Mouse (Mus musculus): Measurements from ENCODE around the gene Anxa4. TPM values are rescaled to one million over a fixed set of nuclear protein-coding genes. Genes with fewer than 3 reads are reported as not detected.

Gene Anxa4
- 2.8 and 5.6 TPM in 2 replicates for polyA plus RNA-seq (2014; fragmentation: Nextera tagmentation; extraction: Ambion mirVana)

GRCm38 (mm10) chr6:86793021-86793815 lies at the start of gene Anxa4:
Gene Anxa4 (minus strand): TSS chr6:86793584.
- Histone ChIP-seq H3K27me3 (ENCODE audit: control insufficient read depth, insufficient read depth, low read length) (peaks cover 25% of the 10 kb centered on the region), H3K27ac (replicated peaks; ENCODE audit: low read depth, low read length) (no peak within 1 kb of the TSS), H3K36me3 (ENCODE audit: control insufficient read depth, insufficient read depth, low read length) (no peaks in the 10 kb centered on the region), H3K4me3 (replicated peaks; ENCODE audit: low read depth, low read length) (peak within 1 kb of the TSS; percentile 29), H3K9me3 (ENCODE audit: control insufficient read depth, low read length) (no peaks in the 10 kb centered on the region), H3K4me1 (ENCODE audit: control insufficient read depth, insufficient read depth, low read length) (peaks cover 8% of the 10 kb centered on the region), H3K4me2 (ENCODE audit: low read length) (peak within 1 kb of the TSS; percentile 68), H3K9ac (replicated peaks; ENCODE audit: low read length) (no peak within 1 kb of the TSS)
- ATAC-seq (ENCODE audit: low FRiP score, low TSS enrichment) (no peak), DNase-seq (peak; percentile 41)
- WGBS, result 1% methylated on average over 41 of the region's 41 CpGs

GRCm38 (mm10) chr6:86841949-86842348 lies 48.6 kb upstream of the Anxa4 start:
- Histone ChIP-seq H3K9me3 (ENCODE audit: control insufficient read depth, low read length) (no peaks in the 10 kb centered on the region), H3K36me3 (ENCODE audit: control insufficient read depth, insufficient read depth, low read length) (no peaks in the 10 kb centered on the region), H3K9ac (replicated peaks; ENCODE audit: low read length) (no peak overlapping the region), H3K27ac (replicated peaks; ENCODE audit: low read depth, low read length) (no peak overlapping the region), H3K4me1 (ENCODE audit: control insufficient read depth, insufficient read depth, low read length) (no peaks in the 10 kb centered on the region), H3K4me3 (replicated peaks; ENCODE audit: low read depth, low read length) (no peak overlapping the region), H3K27me3 (ENCODE audit: control insufficient read depth, insufficient read depth, low read length) (no peaks in the 10 kb centered on the region), H3K4me2 (ENCODE audit: low read length) (no peak overlapping the region)
- 66% methylated on average over 3 of the region's 3 CpGs for WGBS
- no peak for ATAC-seq (ENCODE audit: low FRiP score, low TSS enrichment)
- no peak for DNase-seq

GRCm38 (mm10) chr6:86839089-86839488 lies 45.7 kb upstream of the Anxa4 start:
- Histone ChIP-seq H3K9ac (replicated peaks; ENCODE audit: low read length) (no peak overlapping the region), H3K4me2 (ENCODE audit: low read length) (no peak overlapping the region), H3K36me3 (ENCODE audit: control insufficient read depth, insufficient read depth, low read length) (no peaks in the 10 kb centered on the region), H3K27me3 (ENCODE audit: control insufficient read depth, insufficient read depth, low read length) (no peaks in the 10 kb centered on the region), H3K9me3 (ENCODE audit: control insufficient read depth, low read length) (no peaks in the 10 kb centered on the region), H3K27ac (replicated peaks; ENCODE audit: low read depth, low read length) (no peak overlapping the region), H3K4me1 (ENCODE audit: control insufficient read depth, insufficient read depth, low read length) (no peaks in the 10 kb centered on the region), H3K4me3 (replicated peaks; ENCODE audit: low read depth, low read length) (no peak overlapping the region)
- DNase-seq, result no peak
- 72% methylated on average over 2 of the region's 2 CpGs for WGBS
- no peak for ATAC-seq (ENCODE audit: low FRiP score, low TSS enrichment)

DNA sequence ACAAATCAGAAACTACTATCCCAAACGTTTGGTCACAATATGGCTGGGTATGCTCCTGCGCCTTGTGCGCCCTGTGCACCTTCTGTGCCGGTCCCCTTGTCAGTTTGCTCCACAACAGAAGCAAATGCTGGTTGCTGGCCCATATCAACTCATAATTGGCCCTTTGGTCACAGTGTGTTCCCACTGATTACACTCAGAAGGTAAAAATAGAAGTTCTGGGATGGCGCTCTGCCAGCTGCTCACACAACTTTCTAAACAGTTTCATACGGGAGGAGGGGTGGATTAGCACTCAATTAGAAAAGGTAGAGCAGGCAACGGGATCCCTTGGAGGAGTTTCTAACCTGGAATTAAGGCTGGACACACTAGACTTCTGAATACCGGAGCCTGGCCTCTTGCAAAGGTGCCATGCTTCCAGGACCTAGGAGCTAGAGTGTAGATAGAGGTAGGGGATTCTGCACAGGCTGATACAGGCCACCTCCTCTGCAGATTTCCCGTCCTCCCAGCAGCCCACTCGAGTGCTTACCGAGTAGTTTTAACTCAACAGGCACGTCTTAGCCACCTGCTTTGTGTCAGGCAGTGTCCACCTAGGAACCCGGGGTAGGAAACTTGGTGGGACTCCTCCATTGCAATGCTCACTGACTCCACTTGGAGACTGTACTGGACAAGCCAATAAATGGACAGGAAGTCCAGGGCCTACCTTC lies 39.6 kb upstream of the Anxa4 start:
- Histone ChIP-seq H3K36me3 (ENCODE audit: control insufficient read depth, insufficient read depth, low read length) (no peaks in the 10 kb centered on the region), H3K4me3 (replicated peaks; ENCODE audit: low read depth, low read length) (no peak overlapping the region), H3K27me3 (ENCODE audit: control insufficient read depth, insufficient read depth, low read length) (no peaks in the 10 kb centered on the region), H3K9ac (replicated peaks; ENCODE audit: low read length) (no peak overlapping the region), H3K4me1 (ENCODE audit: control insufficient read depth, insufficient read depth, low read length) (no peaks in the 10 kb centered on the region), H3K9me3 (ENCODE audit: control insufficient read depth, low read length) (no peaks in the 10 kb centered on the region), H3K27ac (replicated peaks; ENCODE audit: low read depth, low read length) (no peak overlapping the region), H3K4me2 (ENCODE audit: low read length) (no peak overlapping the region)
- ATAC-seq (ENCODE audit: low FRiP score, low TSS enrichment), result no peak
- DNase-seq, result no peak
- WGBS, result 84% methylated on average over 13 of the region's 13 CpGs

GRCm38 (mm10) chr6:86830738-86831500 lies 37.5 kb upstream of the Anxa4 start:
- no peaks in the 10 kb centered on the region for H3K4me1 ChIP-seq (ENCODE audit: control insufficient read depth, insufficient read depth, low read length)
- no peaks in the 10 kb centered on the region for H3K9me3 ChIP-seq (ENCODE audit: control insufficient read depth, low read length)
- ATAC-seq (ENCODE audit: low FRiP score, low TSS enrichment) (no peak), DNase-seq (no peak)
- H3K4me2 ChIP-seq (ENCODE audit: low read length), result no peak overlapping the region
- H3K27ac ChIP-seq (replicated peaks; ENCODE audit: low read depth, low read length), result no peak overlapping the region
- H3K9ac ChIP-seq (replicated peaks; ENCODE audit: low read length), result no peak overlapping the region
- 83% methylated on average over 10 of the region's 10 CpGs for WGBS
- no peak overlapping the region for H3K4me3 ChIP-seq (replicated peaks; ENCODE audit: low read depth, low read length)
- no peaks in the 10 kb centered on the region for H3K36me3 ChIP-seq (ENCODE audit: control insufficient read depth, insufficient read depth, low read length)
- H3K27me3 ChIP-seq (ENCODE audit: control insufficient read depth, insufficient read depth, low read length), result no peaks in the 10 kb centered on the region

DNA sequence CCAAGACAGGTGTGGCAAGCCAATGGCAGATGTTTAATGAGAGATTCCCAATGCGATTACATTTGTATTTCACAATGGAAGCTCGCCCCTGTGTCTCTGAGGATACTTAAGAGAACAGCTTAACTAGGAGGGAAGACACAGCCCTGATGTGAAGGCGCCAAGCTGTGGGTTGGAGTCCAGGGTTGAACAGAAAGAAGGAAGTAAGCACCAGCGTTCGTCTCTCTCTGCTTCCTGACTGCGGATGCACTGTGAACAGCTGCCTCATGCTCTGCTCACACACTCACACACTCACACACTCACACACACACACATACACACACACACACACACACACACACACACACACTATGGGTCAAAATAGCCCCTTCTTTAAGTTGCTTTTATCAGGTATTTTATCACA lies 36.4 kb upstream of the Anxa4 start:
- ATAC-seq (ENCODE audit: low FRiP score, low TSS enrichment), result no peak
- H3K9ac ChIP-seq (replicated peaks; ENCODE audit: low read length), result no peak overlapping the region

DNA sequence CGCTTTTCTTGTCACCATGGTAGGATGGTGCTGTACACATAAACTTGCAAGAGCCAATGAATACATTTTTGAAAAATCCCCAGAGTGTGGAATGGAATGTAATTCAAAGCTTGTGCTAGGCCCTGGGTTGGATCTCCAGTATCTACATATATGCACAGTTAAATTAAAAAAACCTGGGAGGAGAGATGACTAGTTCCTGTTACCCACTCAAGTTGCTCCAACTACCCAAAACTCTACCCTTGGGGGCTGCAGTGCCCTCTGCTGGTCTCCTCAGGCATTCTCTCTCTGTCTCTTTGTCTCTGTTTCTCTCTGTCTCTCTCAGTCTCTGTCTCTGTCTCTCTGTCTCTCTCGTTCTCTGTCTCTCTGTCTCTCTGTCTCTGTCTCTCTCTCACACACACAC lies 34.0 kb upstream of the Anxa4 start:
- no peak overlapping the region for H3K27ac ChIP-seq (replicated peaks; ENCODE audit: low read depth, low read length)
- ATAC-seq (ENCODE audit: low FRiP score, low TSS enrichment), result no peak
- no peak for DNase-seq
- H3K9me3 ChIP-seq (ENCODE audit: control insufficient read depth, low read length), result no peaks in the 10 kb centered on the region
- no peaks in the 10 kb centered on the region for H3K27me3 ChIP-seq (ENCODE audit: control insufficient read depth, insufficient read depth, low read length)
- H3K4me3 ChIP-seq (replicated peaks; ENCODE audit: low read depth, low read length), result no peak overlapping the region
- no peaks in the 10 kb centered on the region for H3K36me3 ChIP-seq (ENCODE audit: control insufficient read depth, insufficient read depth, low read length)
- H3K4me2 ChIP-seq (ENCODE audit: low read length), result no peak overlapping the region
- H3K4me1 ChIP-seq (ENCODE audit: control insufficient read depth, insufficient read depth, low read length), result no peaks in the 10 kb centered on the region
- no peak overlapping the region for H3K9ac ChIP-seq (replicated peaks; ENCODE audit: low read length)
- WGBS, result 91% methylated on average over 2 of the region's 2 CpGs

More for the DNA sequence above, 36.4 kb upstream of the Anxa4 start:
- Histone ChIP-seq H3K4me1 (ENCODE audit: control insufficient read depth, insufficient read depth, low read length) (no peaks in the 10 kb centered on the region), H3K4me3 (replicated peaks; ENCODE audit: low read depth, low read length) (no peak overlapping the region), H3K4me2 (ENCODE audit: low read length) (no peak overlapping the region), H3K9me3 (ENCODE audit: control insufficient read depth, low read length) (no peaks in the 10 kb centered on the region), H3K36me3 (ENCODE audit: control insufficient read depth, insufficient read depth, low read length) (no peaks in the 10 kb centered on the region), H3K27ac (replicated peaks; ENCODE audit: low read depth, low read length) (no peak overlapping the region), H3K27me3 (ENCODE audit: control insufficient read depth, insufficient read depth, low read length) (no peaks in the 10 kb centered on the region)
- 84% methylated on average over 6 of the region's 6 CpGs for WGBS
- no peak for DNase-seq

DNA sequence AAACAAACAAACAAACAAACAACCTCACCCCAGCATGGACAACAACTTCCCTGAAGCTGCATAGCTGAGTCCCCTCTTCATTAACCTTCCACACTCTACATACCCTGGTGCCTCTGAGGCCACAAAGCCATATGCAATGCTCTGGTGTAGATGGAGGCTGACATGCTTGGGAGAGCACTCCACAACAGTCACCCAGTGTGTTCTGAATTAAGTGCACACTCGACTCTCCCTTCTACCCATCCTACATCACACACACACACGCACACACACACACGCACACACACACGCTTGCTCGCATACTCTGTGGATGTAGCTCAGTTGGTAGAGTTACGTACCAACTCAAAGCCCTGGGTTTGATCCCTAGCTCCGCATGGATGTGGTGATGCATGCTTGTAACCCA lies 31.0 kb upstream of the Anxa4 start:
- no peak for ATAC-seq (ENCODE audit: low FRiP score, low TSS enrichment)
- no peaks in the 10 kb centered on the region for H3K27me3 ChIP-seq (ENCODE audit: control insufficient read depth, insufficient read depth, low read length)
- H3K4me2 ChIP-seq (ENCODE audit: low read length), result no peak overlapping the region
- no peaks in the 10 kb centered on the region for H3K4me1 ChIP-seq (ENCODE audit: control insufficient read depth, insufficient read depth, low read length)
- no peak overlapping the region for H3K27ac ChIP-seq (replicated peaks; ENCODE audit: low read depth, low read length)
- no peak for DNase-seq
- H3K36me3 ChIP-seq (ENCODE audit: control insufficient read depth, insufficient read depth, low read length), result no peaks in the 10 kb centered on the region
- H3K4me3 ChIP-seq (replicated peaks; ENCODE audit: low read depth, low read length), result no peak overlapping the region
- H3K9ac ChIP-seq (replicated peaks; ENCODE audit: low read length), result no peak overlapping the region
- WGBS, result 89% methylated on average over 7 of the region's 7 CpGs
- no peaks in the 10 kb centered on the region for H3K9me3 ChIP-seq (ENCODE audit: control insufficient read depth, low read length)
